Mouse (Mus musculus): ENCODE measurements at regions not wholly inside any gene's neighbourhood (a gene's known extent, or its start where the extent isn't known, plus 50 kb on each side); places are given as distances from the start of the nearest gene placed in this dataset.
"Not testable (repeated sequence)": the region's sequence is repeated elsewhere in the genome, so short reads cannot be mapped to it uniquely, and the experiment has no call there.

- not testable (repeated sequence) for H3K4me1 ChIP-seq (ENCODE audit: control insufficient read depth, insufficient read depth, low read length); H3K4me3 ChIP-seq (ENCODE audit: low read length); H3K9me3 ChIP-seq (ENCODE audit: control insufficient read depth, low read length); H3K27me3 ChIP-seq (replicated peaks; ENCODE audit: control insufficient read depth, insufficient read depth, low read length); H3K9ac ChIP-seq (ENCODE audit: low read depth, low read length); H3K4me2 ChIP-seq (ENCODE audit: low read depth, low read length); ATAC-seq; H3K27ac ChIP-seq (ENCODE audit: low read length); H3K36me3 ChIP-seq (ENCODE audit: control insufficient read depth, insufficient read depth, low read length)
- 83% methylated on average over 5 of the region's 7 CpGs for WGBS
Measured at GRCm38 (mm10) chr7:73254972-73255371, 120.3 kb upstream of the Rgma start.

GRCm38 (mm10) chr7:73260140-73260539 is 115.2 kb upstream of the Rgma start:
- Histone ChIP-seq H3K4me2 (ENCODE audit: low read depth, low read length) (no peak overlapping the region), H3K9ac (ENCODE audit: low read depth, low read length) (no peak overlapping the region), H3K27me3 (replicated peaks; ENCODE audit: control insufficient read depth, insufficient read depth, low read length) (no peaks in the 10 kb centered on the region), H3K27ac (ENCODE audit: low read length) (no peak overlapping the region), H3K4me1 (ENCODE audit: control insufficient read depth, insufficient read depth, low read length) (no peaks in the 10 kb centered on the region), H3K9me3 (ENCODE audit: control insufficient read depth, low read length) (no peaks in the 10 kb centered on the region), H3K36me3 (ENCODE audit: control insufficient read depth, insufficient read depth, low read length) (no peaks in the 10 kb centered on the region), H3K4me3 (ENCODE audit: low read length) (no peak overlapping the region)
- WGBS: 83% methylated on average over 4 of the region's 4 CpGs
- ATAC-seq: no peak

GRCm38 (mm10) chr7:73261750-73262149 is 113.6 kb upstream of the Rgma start:
- Histone ChIP-seq H3K36me3 (ENCODE audit: control insufficient read depth, insufficient read depth, low read length) (no peaks in the 10 kb centered on the region), H3K27ac (ENCODE audit: low read length) (no peak overlapping the region), H3K9me3 (ENCODE audit: control insufficient read depth, low read length) (no peaks in the 10 kb centered on the region), H3K9ac (ENCODE audit: low read depth, low read length) (no peak overlapping the region), H3K27me3 (replicated peaks; ENCODE audit: control insufficient read depth, insufficient read depth, low read length) (no peaks in the 10 kb centered on the region), H3K4me2 (ENCODE audit: low read depth, low read length) (no peak overlapping the region), H3K4me3 (ENCODE audit: low read length) (no peak overlapping the region), H3K4me1 (ENCODE audit: control insufficient read depth, insufficient read depth, low read length) (no peaks in the 10 kb centered on the region)
- 77% methylated on average over 5 of the region's 5 CpGs for WGBS
- ATAC-seq: no peak

GRCm38 (mm10) chr7:73262526-73262925 is 112.8 kb upstream of the Rgma start:
- 49% methylated on average over 3 of the region's 3 CpGs for WGBS
- no peak for ATAC-seq

GRCm38 (mm10) chr7:73269626-73270025 is 105.7 kb upstream of the Rgma start:
- no peaks in the 10 kb centered on the region for H3K36me3 ChIP-seq (ENCODE audit: control insufficient read depth, insufficient read depth, low read length)
- H3K9ac ChIP-seq (ENCODE audit: low read depth, low read length): no peak overlapping the region
- H3K4me2 ChIP-seq (ENCODE audit: low read depth, low read length): no peak overlapping the region
- no peaks in the 10 kb centered on the region for H3K4me1 ChIP-seq (ENCODE audit: control insufficient read depth, insufficient read depth, low read length)
- no peaks in the 10 kb centered on the region for H3K27me3 ChIP-seq (replicated peaks; ENCODE audit: control insufficient read depth, insufficient read depth, low read length)
- no peaks in the 10 kb centered on the region for H3K9me3 ChIP-seq (ENCODE audit: control insufficient read depth, low read length)
- ATAC-seq: no peak
- H3K27ac ChIP-seq (ENCODE audit: low read length): no peak overlapping the region
- 82% methylated on average over 3 of the region's 3 CpGs for WGBS
- no peak overlapping the region for H3K4me3 ChIP-seq (ENCODE audit: low read length)

More at GRCm38 (mm10) chr7:73262526-73262925, 112.8 kb upstream of the Rgma start:
- no peak overlapping the region for H3K4me2 ChIP-seq (ENCODE audit: low read depth, low read length)
- H3K27ac ChIP-seq (ENCODE audit: low read length): no peak overlapping the region
- H3K27me3 ChIP-seq (replicated peaks; ENCODE audit: control insufficient read depth, insufficient read depth, low read length): no peaks in the 10 kb centered on the region
- H3K4me3 ChIP-seq (ENCODE audit: low read length): no peak overlapping the region
- H3K4me1 ChIP-seq (ENCODE audit: control insufficient read depth, insufficient read depth, low read length): no peaks in the 10 kb centered on the region
- H3K9ac ChIP-seq (ENCODE audit: low read depth, low read length): no peak overlapping the region
- H3K9me3 ChIP-seq (ENCODE audit: control insufficient read depth, low read length): no peaks in the 10 kb centered on the region
- no peaks in the 10 kb centered on the region for H3K36me3 ChIP-seq (ENCODE audit: control insufficient read depth, insufficient read depth, low read length)

GRCm38 (mm10) chr7:73272787-73273186 is 102.5 kb upstream of the Rgma start:
- no peak overlapping the region for H3K9ac ChIP-seq (ENCODE audit: low read depth, low read length)
- no peak overlapping the region for H3K4me2 ChIP-seq (ENCODE audit: low read depth, low read length)
- no peak for ATAC-seq
- H3K9me3 ChIP-seq (ENCODE audit: control insufficient read depth, low read length): no peaks in the 10 kb centered on the region
- H3K36me3 ChIP-seq (ENCODE audit: control insufficient read depth, insufficient read depth, low read length): no peaks in the 10 kb centered on the region
- no peak overlapping the region for H3K4me3 ChIP-seq (ENCODE audit: low read length)
- no peaks in the 10 kb centered on the region for H3K27me3 ChIP-seq (replicated peaks; ENCODE audit: control insufficient read depth, insufficient read depth, low read length)
- H3K4me1 ChIP-seq (ENCODE audit: control insufficient read depth, insufficient read depth, low read length): no peaks in the 10 kb centered on the region
- H3K27ac ChIP-seq (ENCODE audit: low read length): no peak overlapping the region
- 89% methylated on average over 1 of the region's 1 CpGs for WGBS

- H3K27me3 ChIP-seq (replicated peaks; ENCODE audit: control insufficient read depth, insufficient read depth, low read length): no peaks in the 10 kb centered on the region
- no peak for ATAC-seq
Measured at GRCm38 (mm10) chr7:73275814-73276271, 99.5 kb upstream of the Rgma start.

GRCm38 (mm10) chr7:73278616-73279015 is 96.7 kb upstream of the Rgma start:
- 87% methylated on average over 6 of the region's 6 CpGs for WGBS
- Histone ChIP-seq H3K9ac (ENCODE audit: low read depth, low read length) (no peak overlapping the region), H3K9me3 (ENCODE audit: control insufficient read depth, low read length) (no peaks in the 10 kb centered on the region), H3K4me1 (ENCODE audit: control insufficient read depth, insufficient read depth, low read length) (no peaks in the 10 kb centered on the region), H3K27ac (ENCODE audit: low read length) (no peak overlapping the region), H3K4me2 (ENCODE audit: low read depth, low read length) (no peak overlapping the region), H3K27me3 (replicated peaks; ENCODE audit: control insufficient read depth, insufficient read depth, low read length) (no peaks in the 10 kb centered on the region), H3K36me3 (ENCODE audit: control insufficient read depth, insufficient read depth, low read length) (no peaks in the 10 kb centered on the region), H3K4me3 (ENCODE audit: low read length) (no peak overlapping the region)
- ATAC-seq: no peak

More at GRCm38 (mm10) chr7:73275814-73276271, 99.5 kb upstream of the Rgma start:
- H3K27ac ChIP-seq (ENCODE audit: low read length): no peak overlapping the region
- H3K4me1 ChIP-seq (ENCODE audit: control insufficient read depth, insufficient read depth, low read length): no peaks in the 10 kb centered on the region
- no peak overlapping the region for H3K9ac ChIP-seq (ENCODE audit: low read depth, low read length)
- no peaks in the 10 kb centered on the region for H3K9me3 ChIP-seq (ENCODE audit: control insufficient read depth, low read length)
- 74% methylated on average over 9 of the region's 9 CpGs for WGBS
- no peak overlapping the region for H3K4me2 ChIP-seq (ENCODE audit: low read depth, low read length)
- H3K36me3 ChIP-seq (ENCODE audit: control insufficient read depth, insufficient read depth, low read length): no peaks in the 10 kb centered on the region
- H3K4me3 ChIP-seq (ENCODE audit: low read length): no peak overlapping the region

GRCm38 (mm10) chr7:73279936-73280445 is 95.3 kb upstream of the Rgma start:
- H3K27me3 ChIP-seq (replicated peaks; ENCODE audit: control insufficient read depth, insufficient read depth, low read length): no peaks in the 10 kb centered on the region
- H3K36me3 ChIP-seq (ENCODE audit: control insufficient read depth, insufficient read depth, low read length): no peaks in the 10 kb centered on the region
- no peak overlapping the region for H3K9ac ChIP-seq (ENCODE audit: low read depth, low read length)
- no peaks in the 10 kb centered on the region for H3K9me3 ChIP-seq (ENCODE audit: control insufficient read depth, low read length)
- WGBS: 92% methylated on average over 4 of the region's 4 CpGs
- no peak overlapping the region for H3K4me2 ChIP-seq (ENCODE audit: low read depth, low read length)
- no peak for ATAC-seq
- no peak overlapping the region for H3K4me3 ChIP-seq (ENCODE audit: low read length)
- no peak overlapping the region for H3K27ac ChIP-seq (ENCODE audit: low read length)
- H3K4me1 ChIP-seq (ENCODE audit: control insufficient read depth, insufficient read depth, low read length): no peaks in the 10 kb centered on the region

GRCm38 (mm10) chr7:73286244-73286643 is 89.1 kb upstream of the Rgma start:
- Histone ChIP-seq H3K27ac (ENCODE audit: low read length) (no peak overlapping the region), H3K4me3 (ENCODE audit: low read length) (no peak overlapping the region), H3K9me3 (ENCODE audit: control insufficient read depth, low read length) (no peaks in the 10 kb centered on the region), H3K9ac (ENCODE audit: low read depth, low read length) (no peak overlapping the region), H3K27me3 (replicated peaks; ENCODE audit: control insufficient read depth, insufficient read depth, low read length) (no peaks in the 10 kb centered on the region), H3K4me2 (ENCODE audit: low read depth, low read length) (no peak overlapping the region), H3K4me1 (ENCODE audit: control insufficient read depth, insufficient read depth, low read length) (no peaks in the 10 kb centered on the region), H3K36me3 (ENCODE audit: control insufficient read depth, insufficient read depth, low read length) (no peaks in the 10 kb centered on the region)
- WGBS: 74% methylated on average over 5 of the region's 5 CpGs
- no peak for ATAC-seq
